Mouse (Mus musculus) heart, embryonic 15.5 days (tissue): ENCODE data around the gene Pcdh9. TPM values are rescaled to one million over a fixed set of nuclear protein-coding genes. Genes with fewer than 3 reads are reported as not detected.

Experiments
- ATAC-seq: fragments of 200-750 bp; cut with Nextera tagmentation; replicated peaks from 2 replicates; pipeline ENCODE4 v1.8.0; 2017; ENCODE audit warnings: low read depth, moderate TSS enrichment; ENCODE audit not compliant: insufficient number of reproducible peaks, insufficient read depth, low FRiP score
- H3K27ac ChIP-seq: fragments of 300-500 bp; sonication (generic); 2 replicates; pipeline ENCODE4 v1.5.1; 2015; ENCODE audit warnings: mild to moderate bottlenecking, inconsistent platforms
- H3K27me3 ChIP-seq: fragments of 300-500 bp; sonication (generic); 2 replicates; pipeline ENCODE4 v1.6.1; 2015; ENCODE audit warnings: inconsistent platforms
- H3K36me3 ChIP-seq: fragments of 300-500 bp; sonication (generic); 2 replicates; pipeline ENCODE4 v1.6.1; 2015; ENCODE audit warnings: mild to moderate bottlenecking, inconsistent platforms
- H3K4me1 ChIP-seq: fragments of 300-500 bp; sonication (generic); replicated peaks from 2 replicates; pipeline ENCODE4 v1.6.1; 2015; ENCODE audit warnings: inconsistent platforms
- H3K4me2 ChIP-seq: fragments of 300-500 bp; sonication (generic); 2 replicates; pipeline ENCODE4 v1.6.1; 2015; ENCODE audit warnings: inconsistent platforms, mild to moderate bottlenecking, moderate library complexity
- H3K4me3 ChIP-seq: fragments of 300-500 bp; sonication (generic); 2 replicates; pipeline ENCODE4 v1.5.1; 2015; ENCODE audit warnings: mild to moderate bottlenecking, inconsistent platforms
- H3K9ac ChIP-seq: fragments of 300-500 bp; sonication (generic); 2 replicates; pipeline ENCODE4 v1.6.1; 2015; ENCODE audit warnings: mild to moderate bottlenecking, inconsistent platforms
- H3K9me3 ChIP-seq: fragments of 300-500 bp; sonication (generic); replicated peaks from 2 replicates; pipeline ENCODE4 v1.6.1; 2016; ENCODE audit warnings: inconsistent platforms
- WGBS: fragments of 180-500 bp; shearing (Covaris S2); methylation state at CpG from one replicate; pipeline ENCODE4 v1.1.7; 2015; ENCODE audit warnings: mixed read lengths; 5-methylcytosine and 5-hydroxymethylcytosine counted together
- polyA plus RNA-seq: library from polyadenylated mRNA; unstranded; fragments of >200 nt; fragmentation: Nextera tagmentation; extraction: Ambion mirVana; gene quantifications from 2 replicates; pipeline ENCODE4 v1.2.1, GENCODE M21; 2015

Gene Pcdh9
- polyA plus RNA-seq, 1 experiment from 2014 or later, result 8.7 TPM

- H3K4me2 ChIP-seq, result no peak overlapping the region
- no peaks in the 10 kb centered on the region for H3K9me3 ChIP-seq
- ATAC-seq, result no peak
- no peak overlapping the region for H3K9ac ChIP-seq
- no peaks in the 10 kb centered on the region for H3K27me3 ChIP-seq
- no peak overlapping the region for H3K27ac ChIP-seq
- WGBS, result 63% methylated on average over 8 of the region's 8 CpGs
- no peaks in the 10 kb centered on the region for H3K4me1 ChIP-seq
- H3K36me3 ChIP-seq, result no peaks in the 10 kb centered on the region
- H3K4me3 ChIP-seq, result no peak overlapping the region
These were observed 823.6 kb downstream of the Pcdh9 start for GRCm38 (mm10) chr14:93066732-93067410.

- Histone ChIP-seq H3K27ac (no peak overlapping the region), H3K4me1 (no peaks in the 10 kb centered on the region), H3K36me3 (no peaks in the 10 kb centered on the region), H3K4me2 (no peak overlapping the region), H3K27me3 (no peaks in the 10 kb centered on the region), H3K4me3 (no peak overlapping the region), H3K9me3 (no peaks in the 10 kb centered on the region), H3K9ac (no peak overlapping the region)
- no peak for ATAC-seq
- WGBS, result 62% methylated on average over 5 of the region's 5 CpGs
These were observed 828.5 kb downstream of the Pcdh9 start for GRCm38 (mm10) chr14:93061824-93062620.

GRCm38 (mm10) chr14:93058799-93059198 is 831.7 kb downstream of the Pcdh9 start:
- Histone ChIP-seq H3K4me2 (no peak overlapping the region), H3K9ac (no peak overlapping the region), H3K9me3 (no peaks in the 10 kb centered on the region), H3K36me3 (no peaks in the 10 kb centered on the region), H3K4me3 (no peak overlapping the region), H3K27ac (no peak overlapping the region), H3K27me3 (no peaks in the 10 kb centered on the region), H3K4me1 (no peaks in the 10 kb centered on the region)
- no peak for ATAC-seq
- 80% methylated on average over 6 of the region's 6 CpGs for WGBS

- H3K4me3 ChIP-seq, result no peak overlapping the region
- WGBS, result 84% methylated on average over 3 of the region's 3 CpGs
- H3K4me2 ChIP-seq, result no peak overlapping the region
- H3K27ac ChIP-seq, result no peak overlapping the region
- H3K9me3 ChIP-seq, result no peaks in the 10 kb centered on the region
- no peaks in the 10 kb centered on the region for H3K4me1 ChIP-seq
- no peaks in the 10 kb centered on the region for H3K27me3 ChIP-seq
- no peaks in the 10 kb centered on the region for H3K36me3 ChIP-seq
- ATAC-seq, result no peak
- H3K9ac ChIP-seq, result no peak overlapping the region
These were observed 834.5 kb downstream of the Pcdh9 start for GRCm38 (mm10) chr14:93055997-93056396.

- Histone ChIP-seq H3K36me3 (no peaks in the 10 kb centered on the region), H3K4me3 (no peak overlapping the region), H3K4me1 (no peaks in the 10 kb centered on the region), H3K27ac (no peak overlapping the region), H3K9ac (no peak overlapping the region), H3K9me3 (no peaks in the 10 kb centered on the region), H3K27me3 (no peaks in the 10 kb centered on the region), H3K4me2 (no peak overlapping the region)
- ATAC-seq, result no peak
- 65% methylated on average over 6 of the region's 6 CpGs for WGBS
These were observed 849.9 kb downstream of the Pcdh9 start for GRCm38 (mm10) chr14:93040591-93040990.

- H3K27me3 ChIP-seq, result no peaks in the 10 kb centered on the region
- ATAC-seq, result no peak
- WGBS, result 59% methylated on average over 8 of the region's 8 CpGs
- H3K36me3 ChIP-seq, result no peaks in the 10 kb centered on the region
- H3K27ac ChIP-seq, result no peak overlapping the region
- H3K4me1 ChIP-seq, result no peaks in the 10 kb centered on the region
- no peak overlapping the region for H3K4me2 ChIP-seq
- no peaks in the 10 kb centered on the region for H3K9me3 ChIP-seq
- no peak overlapping the region for H3K9ac ChIP-seq
- no peak overlapping the region for H3K4me3 ChIP-seq
These were observed 850.9 kb downstream of the Pcdh9 start for GRCm38 (mm10) chr14:93039326-93040221.

- H3K27me3 ChIP-seq, result no peaks in the 10 kb centered on the region
- no peak overlapping the region for H3K4me2 ChIP-seq
- H3K4me3 ChIP-seq, result no peak overlapping the region
- H3K4me1 ChIP-seq, result no peaks in the 10 kb centered on the region
- 74% methylated on average over 5 of the region's 5 CpGs for WGBS
- no peak overlapping the region for H3K27ac ChIP-seq
- H3K9me3 ChIP-seq, result no peaks in the 10 kb centered on the region
- no peaks in the 10 kb centered on the region for H3K36me3 ChIP-seq
- H3K9ac ChIP-seq, result no peak overlapping the region
- ATAC-seq, result no peak
These were observed 881.1 kb downstream of the Pcdh9 start for GRCm38 (mm10) chr14:93009147-93010064.
